Mouse (Mus musculus): ENCODE results near the gene Eef1akmt3.

- TF ChIP-seq CTCF (IDR thresholded peaks at IDR 0.05; ENCODE audit: low read depth): no peak
- no peak for TF ChIP-seq EP300 (IDR thresholded peaks at IDR 0.05; ENCODE audit: low read depth)
Measured at GRCm38 (mm10) chr10:127055406-127055805, 14.1 kb upstream of the Eef1akmt3 start.

Measured in liver, embryonic 14.5 days (tissue).